Mouse (Mus musculus): ENCODE measurements around the gene Cxcl9.
"Not testable (repeated sequence)": the region's sequence is repeated elsewhere in the genome, so short reads cannot be mapped to it uniquely, and the experiment has no call there.

The Cxcl9 gene

DNA sequence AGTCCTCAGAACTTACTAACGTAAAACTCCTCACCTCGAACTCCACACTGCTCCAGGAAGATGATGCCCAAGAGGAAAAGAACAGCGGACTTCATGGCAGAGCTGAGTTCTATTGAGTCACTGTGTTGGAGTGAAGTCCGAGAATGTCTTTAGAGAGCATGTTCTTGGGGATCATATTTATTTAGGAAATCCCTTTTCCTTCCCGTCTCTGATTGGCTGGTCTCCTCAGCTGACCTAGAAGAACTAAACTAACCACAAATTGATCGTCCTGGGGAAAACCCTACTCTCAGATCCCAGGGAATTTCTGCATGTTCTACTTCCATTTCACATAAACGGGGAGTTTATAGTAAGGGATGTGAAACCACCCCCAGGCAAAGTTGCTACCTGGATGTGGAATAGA is at the start of gene Cxcl9:
Gene Cxcl9, minus strand, starts transcription at position 151 of the 400 bp plus-strand sequence.
- no peak for DNase-seq

DNA sequence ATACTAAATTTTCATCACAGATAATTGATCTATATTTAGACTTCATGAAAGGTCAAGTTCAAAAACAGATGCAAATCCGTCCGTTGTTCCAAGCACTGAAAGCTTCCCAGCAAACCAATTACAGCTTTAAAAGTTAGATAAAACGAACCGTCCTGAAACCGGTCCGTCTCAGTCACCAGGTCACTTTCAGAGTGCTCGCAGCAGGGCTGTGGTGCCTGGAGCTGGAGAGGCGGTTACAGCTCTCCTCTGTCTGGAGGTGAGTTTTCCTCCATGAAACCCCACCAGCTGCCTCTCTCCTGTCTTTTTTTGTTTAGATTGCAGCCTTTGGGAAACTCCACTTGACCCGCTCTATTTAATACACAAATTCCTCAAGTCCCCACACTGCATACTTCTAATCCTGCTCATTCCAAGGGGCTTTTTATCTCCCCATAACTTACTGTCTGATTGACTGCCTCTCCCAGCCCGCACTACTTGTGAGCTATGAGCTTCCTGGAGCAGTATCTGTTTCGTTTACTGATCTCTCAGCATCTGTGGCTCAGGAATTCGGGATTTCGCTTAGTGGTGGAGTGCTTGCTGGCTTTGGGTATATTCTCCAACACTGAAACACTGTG is 49.0 kb upstream of the Cxcl9 start:
- DNase-seq, result no peak

DNA sequence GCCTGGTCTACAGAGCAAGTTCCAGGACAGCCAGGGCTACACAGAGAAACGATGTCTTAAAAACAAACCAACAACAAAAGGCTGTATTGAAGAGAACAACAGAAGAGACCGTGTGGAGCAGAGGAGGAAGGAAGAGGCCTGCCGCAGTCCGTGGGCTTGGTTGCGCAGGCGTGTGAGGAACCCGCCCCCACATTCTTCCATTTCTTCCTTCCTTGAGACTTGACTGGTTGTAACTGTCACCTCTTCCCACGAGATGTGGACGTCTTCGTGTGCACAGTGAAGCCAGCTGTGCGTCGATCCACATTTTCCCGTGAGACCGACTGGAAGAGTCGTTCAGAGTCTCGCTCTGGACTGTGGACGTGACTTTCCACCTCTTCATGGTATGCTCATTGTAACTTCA is 47.5 kb upstream of the Cxcl9 start:
- DNase-seq, result no peak

DNA sequence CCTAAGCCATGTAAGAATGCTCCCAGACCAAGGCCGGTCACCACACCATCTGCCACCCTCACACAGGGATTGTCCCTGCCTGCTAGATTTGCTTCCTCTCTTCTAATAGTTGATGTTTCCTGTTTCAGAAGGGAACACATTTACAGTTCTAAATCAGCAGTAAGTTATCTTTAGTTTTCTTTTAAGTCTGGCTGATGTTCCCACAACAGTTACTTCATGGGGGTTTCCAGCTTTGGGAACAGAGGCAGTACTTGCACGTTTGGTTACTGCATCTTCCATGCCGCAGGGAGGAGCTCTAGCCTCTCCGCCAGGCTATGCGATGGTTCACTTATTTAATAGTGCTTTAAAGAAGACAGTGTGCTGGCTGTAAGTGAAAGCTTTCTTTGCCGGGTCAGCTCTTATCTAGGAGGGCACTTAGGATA is 46.9 kb upstream of the Cxcl9 start:
- peak; percentile 48 to 57 for DNase-seq

DNA sequence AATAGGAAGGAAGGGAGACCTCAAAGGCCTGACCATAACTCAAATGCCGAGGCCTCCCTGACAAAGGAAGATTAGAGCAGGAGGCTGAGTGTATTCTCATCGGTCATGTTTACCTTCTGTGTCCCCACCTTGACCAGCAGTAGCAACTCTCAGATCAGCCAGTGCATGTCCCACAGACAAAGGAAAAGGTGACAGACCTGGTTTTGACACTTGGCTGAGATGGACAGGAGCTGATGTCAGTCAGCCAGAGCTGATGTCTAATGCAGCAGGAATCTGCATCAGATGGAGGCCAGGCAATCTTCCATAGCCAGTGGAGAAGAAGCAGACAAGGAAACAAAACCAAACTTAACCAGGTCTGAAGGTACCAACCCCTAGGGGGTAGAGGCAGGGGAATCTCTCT is 44.7 kb upstream of the Cxcl9 start:
- DNase-seq, result no peak

DNA sequence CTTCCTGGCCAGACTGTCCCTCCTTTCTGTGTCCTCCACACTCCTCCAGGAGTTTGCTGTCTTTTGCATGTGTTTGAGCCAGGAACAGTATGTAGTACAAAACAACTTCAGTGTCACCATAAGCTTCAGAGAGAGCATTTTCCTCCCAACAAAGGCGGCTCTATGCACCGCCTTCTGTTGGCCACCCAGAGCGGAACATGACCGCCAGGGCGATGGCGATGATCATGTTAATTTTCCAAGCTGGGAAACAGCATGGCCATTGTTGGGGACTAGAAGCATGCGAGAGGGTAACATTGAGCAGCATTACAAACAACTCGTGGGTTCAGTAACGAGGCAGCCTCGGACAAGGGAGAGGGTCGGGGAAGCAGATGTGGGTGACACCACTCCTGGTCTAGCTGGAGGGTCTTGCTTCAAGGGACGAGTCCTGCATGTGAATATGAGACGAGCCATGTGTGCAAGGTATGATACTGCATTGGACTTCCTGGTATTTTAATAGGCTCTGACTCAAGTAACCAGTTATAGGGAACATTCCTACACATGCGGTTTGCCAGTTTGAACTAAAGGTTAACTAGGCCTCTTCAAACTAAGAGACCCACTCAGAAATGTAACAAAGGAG is 43.6 kb upstream of the Cxcl9 start:
- DNase-seq, result no peak

DNA sequence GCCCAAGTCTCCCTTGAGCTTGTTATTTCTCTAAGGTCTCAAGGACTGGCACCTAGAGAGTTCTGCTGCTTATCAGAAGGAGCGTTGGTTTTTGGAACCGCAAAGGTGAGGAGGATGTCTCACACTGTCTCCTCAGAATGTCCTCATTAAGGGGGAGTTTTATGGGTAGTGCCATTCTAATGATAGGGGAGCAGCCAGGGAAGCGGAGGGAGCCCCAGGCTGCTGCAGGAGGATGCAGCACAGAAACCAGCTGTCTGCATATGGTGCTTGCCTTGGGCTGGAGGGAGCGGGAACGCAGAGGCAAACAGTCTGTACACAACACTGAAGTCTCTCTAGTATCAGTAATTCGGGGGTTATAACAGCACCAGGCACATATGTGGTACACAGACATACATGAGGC is 43.0 kb upstream of the Cxcl9 start:
- no peak for DNase-seq

DNA sequence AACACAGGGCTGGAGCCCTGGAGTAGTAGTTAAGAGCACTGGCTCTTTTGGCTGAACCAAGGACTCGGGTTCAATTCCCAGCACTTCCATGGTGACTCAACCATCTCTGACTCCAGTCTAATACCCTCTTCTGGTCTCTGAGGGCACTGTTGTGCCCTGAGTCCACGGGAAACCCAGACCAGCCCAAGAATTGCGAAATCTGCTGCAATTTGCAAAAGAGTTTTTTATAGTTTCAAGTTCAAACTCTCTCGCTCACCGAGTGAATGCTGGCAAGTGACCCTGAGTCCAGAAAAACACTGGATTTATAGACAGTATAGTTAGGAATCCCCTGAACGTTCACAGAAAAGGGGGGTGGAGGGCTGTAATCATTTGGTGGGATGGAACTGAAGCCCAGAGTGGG is 42.5 kb upstream of the Cxcl9 start:
- no peak for DNase-seq

DNA sequence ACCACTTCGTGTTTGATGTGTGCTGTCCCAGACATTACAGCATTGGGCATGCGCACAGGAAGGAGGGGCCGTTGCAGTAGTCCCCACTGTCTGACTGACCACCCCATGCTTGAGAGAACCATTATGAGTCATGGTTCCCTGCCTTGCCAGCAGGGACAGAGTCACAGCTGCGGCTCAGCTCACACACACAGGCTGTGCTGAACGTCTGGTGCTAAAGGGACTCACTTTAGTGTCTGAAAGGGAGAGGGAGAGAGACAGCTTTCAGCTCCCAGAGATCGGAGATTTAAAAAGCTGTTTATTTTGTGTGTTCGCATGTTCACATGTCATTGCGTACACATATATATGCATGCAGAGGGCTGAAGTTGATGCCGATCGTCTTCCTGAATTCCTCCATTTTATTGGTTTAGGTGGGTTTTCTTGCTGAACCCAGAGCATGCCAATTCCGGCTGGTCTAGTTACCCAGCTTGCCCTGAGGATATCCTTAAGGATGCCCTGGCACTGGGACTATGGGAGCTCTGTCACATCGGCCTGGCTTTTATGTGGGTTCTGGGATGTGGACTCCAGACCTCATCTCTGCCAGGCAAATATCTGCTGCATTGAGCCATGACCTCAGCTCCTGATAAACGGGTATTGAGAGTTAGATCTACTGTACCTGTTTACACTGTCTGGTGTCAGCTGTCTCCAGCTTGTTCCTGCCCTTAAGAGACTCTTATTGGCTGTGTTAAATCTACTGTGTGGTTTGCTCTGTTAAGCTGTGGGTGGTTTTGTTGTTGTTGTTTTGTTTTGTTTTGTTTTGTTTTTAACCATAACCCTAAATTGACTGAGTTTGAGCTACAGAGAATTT is 41.5 kb upstream of the Cxcl9 start:
- DNase-seq, result peak; percentile 71 to 77

DNA sequence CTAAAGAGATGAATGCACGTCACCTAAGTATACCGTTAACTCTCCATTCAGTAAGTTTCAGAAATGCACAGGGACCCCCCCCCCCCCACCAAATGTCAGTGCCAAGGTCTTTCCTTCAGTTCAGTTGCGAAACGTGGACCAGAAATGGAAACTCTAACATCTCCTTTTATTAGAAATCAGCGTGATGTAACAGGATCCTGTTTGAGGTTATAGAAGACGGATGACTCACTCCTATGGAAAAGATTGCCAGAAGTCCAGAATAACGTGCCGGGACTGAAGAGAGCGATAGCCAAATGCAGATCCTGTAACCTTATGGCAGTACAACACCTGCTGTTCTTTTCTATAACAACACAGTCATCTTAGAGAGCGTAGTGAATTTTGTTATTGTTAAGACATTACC is 40.5 kb upstream of the Cxcl9 start:
- peak; percentile 58 to 69 for DNase-seq

DNA sequence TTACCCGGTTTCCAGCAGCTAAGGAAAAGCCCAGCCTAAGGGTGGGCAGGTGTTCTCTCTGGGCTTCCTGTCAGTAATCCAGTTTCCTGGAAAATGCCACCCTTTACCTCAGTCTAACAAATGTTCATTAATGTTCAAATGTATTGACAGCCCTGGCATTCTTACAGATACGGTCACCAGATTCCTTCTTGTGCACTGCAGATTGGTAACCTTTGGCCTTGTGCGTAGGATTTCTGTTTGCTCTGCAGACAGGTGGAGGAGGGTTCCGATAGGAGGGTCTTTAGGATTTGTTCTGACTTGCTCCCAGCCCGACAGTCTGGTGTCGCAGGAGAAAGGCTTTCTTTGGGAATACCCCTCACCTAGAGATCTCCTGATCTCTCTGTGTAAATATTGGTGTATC is 38.7 kb upstream of the Cxcl9 start:
- DNase-seq, result no peak

DNA sequence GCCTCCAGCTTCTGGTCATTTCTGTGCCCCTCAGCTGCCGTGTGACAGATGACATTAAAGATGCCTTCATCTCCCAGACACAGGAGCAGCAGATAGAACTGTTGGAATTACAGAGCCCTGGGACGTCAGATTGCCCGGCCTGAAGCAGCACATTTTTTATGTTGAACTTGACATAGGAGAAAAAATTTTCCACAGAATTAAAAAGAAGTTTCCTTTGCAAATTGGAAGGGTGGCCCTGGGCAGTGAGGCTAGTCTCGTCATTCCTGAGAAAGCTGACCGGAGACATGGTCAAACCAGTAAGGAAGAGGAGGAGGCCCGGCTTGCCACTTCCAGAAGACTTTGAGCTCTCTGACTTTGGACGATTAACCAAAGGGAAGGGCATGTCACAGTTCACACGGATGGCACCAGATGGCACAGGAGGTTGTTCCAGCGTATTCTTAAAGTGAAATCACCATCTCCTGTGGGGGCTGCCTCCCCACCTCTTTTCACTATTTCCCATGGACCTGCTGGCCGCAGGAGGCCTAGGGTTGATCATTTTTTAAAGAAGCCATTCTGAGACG is 37.3 kb upstream of the Cxcl9 start:
- peak; percentile 52 to 55 for DNase-seq

DNA sequence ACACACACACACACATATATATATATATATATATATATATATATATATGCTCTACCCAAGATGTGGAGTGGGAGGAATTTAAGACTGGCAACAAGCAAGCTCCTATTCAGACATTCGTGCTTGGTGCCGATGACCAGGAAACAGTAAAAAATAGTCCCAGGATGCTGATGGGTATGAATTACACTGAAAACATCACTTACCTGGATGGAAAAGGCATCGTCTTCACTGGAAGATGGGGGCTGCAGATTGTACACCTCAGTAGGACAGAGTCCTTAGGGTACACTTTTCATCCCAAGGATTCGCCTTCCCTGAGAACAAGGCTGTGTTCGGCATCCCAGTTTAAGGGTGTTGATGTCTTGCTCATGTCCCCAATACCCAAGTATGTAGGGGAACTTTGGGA is 36.1 kb upstream of the Cxcl9 start:
- DNase-seq, result no peak

DNA sequence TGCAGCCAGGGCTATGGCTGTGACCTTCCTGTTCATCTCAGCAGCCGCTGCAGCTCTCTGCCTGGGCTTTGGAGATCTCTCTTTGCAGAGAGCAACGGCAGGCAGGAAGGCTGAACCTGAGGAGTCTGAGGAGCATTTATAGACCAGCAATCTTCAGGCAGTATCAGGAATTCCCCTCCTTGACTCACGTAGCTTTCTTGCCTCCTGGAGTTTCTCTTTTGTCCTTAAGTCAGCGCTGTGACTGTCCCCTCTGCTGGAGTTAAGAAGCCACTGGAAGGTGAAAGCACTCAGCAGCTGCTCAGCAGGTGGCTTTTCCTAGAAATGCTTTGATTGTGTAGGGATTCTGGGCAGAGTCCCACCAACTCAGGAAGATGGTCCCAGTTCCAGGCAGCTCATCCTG is 35.3 kb upstream of the Cxcl9 start:
- no peak for DNase-seq

DNA sequence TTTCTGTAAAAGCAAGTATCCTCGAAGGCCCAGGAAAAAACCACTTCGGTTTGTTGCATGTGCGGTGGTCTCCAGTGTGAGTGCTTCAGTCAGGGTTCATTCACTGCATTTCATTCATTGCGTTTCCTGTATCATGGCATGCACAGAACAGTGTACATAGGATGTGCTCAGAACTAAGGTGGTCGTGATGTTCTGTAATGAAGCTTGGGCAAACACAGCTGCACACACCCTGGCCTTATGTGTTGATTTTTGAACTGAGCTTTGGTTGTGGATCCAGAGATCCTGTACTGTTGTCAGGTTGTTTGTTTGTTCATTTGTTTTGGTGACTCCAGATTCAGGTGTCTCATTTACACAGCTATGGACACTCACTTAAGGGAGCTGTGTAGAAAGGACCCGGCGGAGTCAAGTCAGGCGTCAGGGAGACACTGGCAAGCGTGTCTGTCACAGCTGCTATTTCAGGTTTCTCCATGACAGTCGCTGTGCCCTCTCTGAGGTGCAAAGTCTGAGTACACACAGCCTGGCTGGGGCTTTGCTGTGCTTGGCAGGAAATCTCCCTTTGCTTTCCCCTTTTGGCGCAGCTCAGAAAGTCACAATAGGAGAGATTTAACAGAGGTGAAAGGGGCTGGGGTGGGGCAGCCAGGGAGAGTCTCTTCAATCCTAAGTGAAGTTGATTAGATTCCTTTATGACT is 31.0 kb upstream of the Cxcl9 start:
- DNase-seq, result no peak

DNA sequence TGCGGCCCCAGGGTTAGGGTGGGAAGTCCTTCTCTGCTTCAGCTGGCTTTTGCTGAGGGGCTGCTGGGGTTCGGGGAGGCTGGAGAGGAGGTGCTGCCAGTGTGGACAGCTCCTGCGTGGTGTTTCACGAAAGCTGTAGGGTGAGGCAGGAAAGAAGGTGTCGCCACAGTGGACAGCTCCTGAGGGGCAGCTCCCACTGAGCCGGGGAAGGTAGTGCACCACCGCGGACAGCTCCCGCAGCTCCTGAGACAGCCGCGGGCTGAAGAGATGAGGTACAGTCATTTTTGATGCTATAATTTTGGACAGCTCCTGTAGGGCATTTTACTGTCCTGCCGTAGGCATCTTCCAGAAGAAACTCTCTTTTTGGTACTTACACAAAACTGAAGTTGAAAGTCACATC is 30.2 kb upstream of the Cxcl9 start:
- DNase-seq, result no peak

DNA sequence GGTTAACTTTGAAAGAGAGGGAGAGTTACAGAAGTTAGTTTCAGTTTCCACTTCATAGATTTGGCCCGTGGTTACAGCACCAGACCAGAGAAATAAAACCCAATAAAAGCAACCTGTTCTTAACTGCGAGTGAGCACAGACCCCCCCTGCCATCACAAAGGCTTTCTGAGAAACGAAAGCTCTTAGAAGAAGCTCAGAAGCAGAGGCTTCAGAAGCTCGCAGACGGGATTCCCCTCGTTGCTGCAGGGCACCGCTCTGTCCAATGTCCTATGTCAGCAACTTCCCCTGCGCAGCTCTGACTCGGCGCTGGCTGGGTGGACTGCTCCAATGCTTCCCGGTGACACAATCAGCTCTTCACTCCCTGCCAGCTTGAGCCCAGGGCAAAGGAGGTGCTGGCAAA is 25.6 kb upstream of the Cxcl9 start:
- DNase-seq, result peak in 1 of 2 experiments; percentile 24

DNA sequence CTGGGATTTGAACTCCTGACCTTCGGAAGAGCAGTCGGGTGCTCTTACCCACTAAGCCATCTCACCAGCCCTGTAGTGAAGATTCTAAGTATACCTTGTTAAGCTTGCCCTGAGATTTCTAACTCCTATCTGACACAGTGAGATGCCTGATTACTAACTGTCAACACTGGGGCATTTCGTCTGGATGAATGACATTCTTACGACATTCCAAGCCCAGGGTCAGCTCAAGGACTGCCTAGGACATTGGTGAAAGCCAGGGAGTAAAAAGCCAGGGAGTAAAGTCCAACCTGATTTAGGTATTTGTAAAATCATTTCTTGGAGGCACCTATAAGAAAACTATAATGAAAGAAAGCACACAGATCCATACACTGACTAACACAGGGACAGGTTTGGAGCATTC is 24.8 kb upstream of the Cxcl9 start:
- DNase-seq, result not testable (repeated sequence)

DNA sequence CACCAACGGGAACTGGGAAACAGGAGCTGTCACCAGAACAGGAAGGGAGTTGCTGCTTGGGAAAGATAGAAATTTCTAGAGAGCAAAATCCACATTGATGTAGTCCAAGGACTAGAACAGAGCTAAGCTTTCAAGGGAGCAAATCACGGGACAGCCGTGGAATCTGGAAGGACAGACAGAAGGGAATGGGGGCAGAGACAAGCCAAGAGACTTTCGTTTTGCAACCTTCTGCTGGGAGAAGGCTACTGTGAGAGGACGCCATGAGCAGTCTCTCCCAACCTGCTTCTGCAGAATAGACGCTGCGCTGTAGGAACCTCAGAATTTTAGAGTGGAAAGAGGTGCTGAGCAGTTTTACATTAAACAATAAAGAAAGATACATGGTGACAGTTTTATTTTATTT is 21.9 kb upstream of the Cxcl9 start:
- DNase-seq, result no peak

DNA sequence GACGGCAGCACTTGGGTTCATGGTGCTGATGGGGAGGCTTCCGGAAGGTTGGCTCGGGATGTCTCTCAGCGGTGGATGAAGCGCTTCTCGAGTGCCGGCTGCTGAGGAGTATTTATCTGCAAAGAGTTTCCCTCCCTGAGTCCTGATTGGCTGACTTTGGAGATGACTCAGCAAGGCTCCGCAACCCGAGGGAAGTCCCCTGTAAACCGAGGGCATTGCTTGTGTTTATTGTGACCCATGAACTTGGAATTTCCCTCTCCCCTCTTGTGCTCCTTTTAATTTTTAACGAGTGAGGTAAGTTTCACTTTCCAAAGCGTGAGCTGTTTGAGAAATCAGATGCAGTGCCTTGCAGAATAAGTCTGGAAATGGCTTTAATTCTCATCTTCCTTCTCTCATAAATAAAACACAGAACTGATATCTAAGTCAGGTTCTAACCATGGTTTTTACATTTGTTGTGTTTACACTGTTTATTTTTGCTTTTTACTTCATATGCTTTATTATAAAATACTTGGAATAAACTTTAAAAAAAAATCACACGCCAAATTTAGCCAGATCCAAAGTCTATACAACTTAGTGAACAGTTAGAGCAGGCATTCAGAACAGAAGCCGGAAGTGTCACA is 21.0 kb upstream of the Cxcl9 start, which contains the start of gene Cxcl10:
Gene Cxcl10, minus strand, starts transcription at position 96 of the 620 bp plus-strand sequence.
- DNase-seq, result peak in 1 of 2 experiments; percentile 32

DNA sequence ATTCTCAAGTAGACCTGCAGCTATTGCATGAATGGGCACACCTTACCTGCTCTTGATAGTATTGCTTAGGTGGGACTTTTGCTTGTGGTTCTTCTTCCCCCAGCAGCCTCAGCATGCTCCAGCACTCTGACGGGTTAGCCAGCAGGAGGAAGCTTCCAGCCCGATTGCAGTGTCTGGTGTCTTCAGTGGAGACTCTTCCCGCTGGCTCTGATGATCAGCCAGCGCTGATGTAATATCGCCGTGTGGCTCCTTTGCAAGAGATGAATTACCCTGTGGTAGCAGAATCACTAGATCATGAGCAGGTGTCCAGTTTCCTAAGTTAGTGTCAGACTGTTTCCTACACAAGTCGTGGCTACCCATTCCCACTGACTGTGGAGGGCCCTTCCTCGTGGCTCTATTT is 17.1 kb upstream of the Cxcl9 start:
- DNase-seq, result no peak

DNA sequence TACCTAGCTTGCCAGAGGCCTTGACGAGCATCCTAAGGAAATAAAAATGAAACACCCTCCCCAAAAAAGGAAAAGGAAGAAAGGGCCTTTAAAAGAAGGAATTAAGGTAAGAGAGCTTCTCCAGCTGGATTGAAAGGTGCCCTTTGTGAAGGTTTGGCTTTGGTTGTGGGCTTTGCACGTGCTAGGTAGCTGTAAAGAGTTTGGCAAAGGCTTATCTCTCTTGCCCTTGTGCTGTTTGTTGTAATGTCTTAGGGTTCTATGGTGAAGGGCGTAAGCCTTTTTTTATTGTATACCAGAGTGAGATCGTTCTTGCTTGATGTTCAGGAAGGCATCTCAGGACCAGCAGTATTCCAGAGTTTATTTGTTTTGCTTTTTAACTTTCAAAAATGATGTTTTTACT is 12.7 kb upstream of the Cxcl9 start:
- DNase-seq, result no peak

DNA sequence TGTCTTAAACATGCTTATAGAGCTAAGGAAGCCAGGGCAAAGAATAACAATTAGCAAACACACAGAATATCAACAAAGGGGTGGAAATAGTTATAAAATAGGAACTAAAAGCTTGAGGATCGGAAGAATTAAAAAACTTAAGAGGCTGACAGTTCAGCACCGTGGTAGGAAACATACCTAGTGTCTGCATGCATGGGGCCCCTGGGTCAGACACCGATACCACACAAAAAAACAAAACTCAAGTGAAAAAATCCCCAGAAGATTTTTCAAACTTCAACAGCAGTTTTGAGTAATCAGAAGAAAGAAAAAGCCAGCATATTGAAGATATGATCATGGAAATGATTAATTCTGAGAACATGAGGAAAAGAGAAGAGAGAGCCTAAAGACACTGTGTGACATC is 8.9 kb upstream of the Cxcl9 start:
- no peak for DNase-seq
